Mouse (Mus musculus) hindbrain, embryonic 11.5 days (tissue): ENCODE measurements at regions not wholly inside any gene's neighbourhood (a gene's known extent, or its start where the extent isn't known, plus 50 kb on each side); places are given as distances from the start of the nearest gene placed in this dataset.

Source experiments
- ATAC-seq: fragments of 200-750 bp; cut with Nextera tagmentation; 2 replicates; pipeline ENCODE4 v1.8.0; 2017; ENCODE audit warnings: mild to moderate bottlenecking, moderate TSS enrichment, moderate library complexity; ENCODE audit not compliant: low FRiP score
- DNase-seq: peaks from one replicate; pipeline ENCODE4 v3.0.0-alpha.2; 2015; ENCODE audit warnings: low spot score
- H3K27ac ChIP-seq: fragments of 300-500 bp; sonication (generic); 2 replicates; pipeline ENCODE4 v1.5.1; 2014; ENCODE audit warnings: mild to moderate bottlenecking, low read depth, low read length
- H3K27me3 ChIP-seq: fragments of 300-500 bp; sonication (generic); 2 replicates; pipeline ENCODE4 v1.6.1; 2014; ENCODE audit warnings: mild to moderate bottlenecking, low read length, moderate library complexity, mixed read lengths; ENCODE audit not compliant: control insufficient read depth, insufficient read depth
- H3K36me3 ChIP-seq: fragments of 300-500 bp; sonication (generic); 2 replicates; pipeline ENCODE4 v1.6.1; 2014; ENCODE audit warnings: mild to moderate bottlenecking, low read length, moderate library complexity, mixed read lengths; ENCODE audit not compliant: control insufficient read depth, insufficient read depth
- H3K4me1 ChIP-seq: fragments of 300-500 bp; sonication (generic); replicated peaks from 2 replicates; pipeline ENCODE4 v1.6.1; 2014; ENCODE audit warnings: low read length, mixed read lengths; ENCODE audit not compliant: control insufficient read depth, insufficient read depth
- H3K4me2 ChIP-seq: fragments of 300-500 bp; sonication (generic); replicated peaks from 2 replicates; pipeline ENCODE4 v1.6.1; 2014; ENCODE audit warnings: mild to moderate bottlenecking, low read depth, low read length
- H3K4me3 ChIP-seq: fragments of 300-500 bp; sonication (generic); 2 replicates; pipeline ENCODE4 v1.5.1; 2014; ENCODE audit warnings: low read depth, low read length
- H3K9ac ChIP-seq: fragments of 300-500 bp; sonication (generic); 2 replicates; pipeline ENCODE4 v1.6.1; 2014; ENCODE audit warnings: low read depth, low read length
- H3K9me3 ChIP-seq: fragments of 300-500 bp; sonication (generic); 2 replicates; pipeline ENCODE4 v1.6.1; 2016; ENCODE audit warnings: low read length; ENCODE audit not compliant: control insufficient read depth
- WGBS: fragments of 180-500 bp; shearing (Covaris S2); extraction: QIAGEN DNeasy Blood & Tissue Kit; methylation state at CpG from one replicate; pipeline ENCODE4 v1.1.7; 2014; 5-methylcytosine and 5-hydroxymethylcytosine counted together

GRCm38 (mm10) chr9:49961329-49961728, 162.6 kb upstream of the Ncam1 start:
- Histone ChIP-seq H3K27ac (no peak overlapping the region), H3K27me3 (no peaks in the 10 kb centered on the region), H3K9ac (no peak overlapping the region), H3K4me1 (peaks cover 16% of the 10 kb centered on the region), H3K4me3 (no peak overlapping the region), H3K4me2 (no peak overlapping the region), H3K9me3 (no peaks in the 10 kb centered on the region), H3K36me3 (no peaks in the 10 kb centered on the region)
- 37% methylated on average over 5 of the region's 5 CpGs for WGBS
- no peak for ATAC-seq
- no peak for DNase-seq

GRCm38 (mm10) chr9:49959987-49960386, 161.3 kb upstream of the Ncam1 start:
- H3K27ac ChIP-seq = peak overlapping the region; percentile 45; the same call in 1 of the 2 replicates
- no peak overlapping the region for H3K4me3 ChIP-seq
- H3K27me3 ChIP-seq = no peaks in the 10 kb centered on the region
- no peak overlapping the region for H3K9ac ChIP-seq
- H3K9me3 ChIP-seq = no peaks in the 10 kb centered on the region
- 69% methylated on average over 10 of the region's 10 CpGs for WGBS
- DNase-seq (no peak), ATAC-seq (no peak)
- H3K4me2 ChIP-seq = no peak overlapping the region
- H3K36me3 ChIP-seq = no peaks in the 10 kb centered on the region
- H3K4me1 ChIP-seq = peaks cover 16% of the 10 kb centered on the region

GRCm38 (mm10) chr9:49958890-49959289, 160.2 kb upstream of the Ncam1 start:
- Histone ChIP-seq H3K27ac (no peak overlapping the region), H3K4me2 (no peak overlapping the region), H3K27me3 (no peaks in the 10 kb centered on the region), H3K9ac (no peak overlapping the region), H3K4me1 (peaks cover 16% of the 10 kb centered on the region), H3K4me3 (no peak overlapping the region), H3K9me3 (no peaks in the 10 kb centered on the region), H3K36me3 (no peaks in the 10 kb centered on the region)
- no peak for ATAC-seq
- WGBS = 84% methylated on average over 3 of the region's 3 CpGs
- no peak for DNase-seq

- H3K36me3 ChIP-seq = no peaks in the 10 kb centered on the region
- no peak for DNase-seq
- H3K9ac ChIP-seq = no peak overlapping the region
- H3K4me3 ChIP-seq = no peak overlapping the region
- no peaks in the 10 kb centered on the region for H3K9me3 ChIP-seq
- no peak overlapping the region for H3K4me2 ChIP-seq
- no peaks in the 10 kb centered on the region for H3K4me1 ChIP-seq
- no peaks in the 10 kb centered on the region for H3K27me3 ChIP-seq
- WGBS = 66% methylated on average over 3 of the region's 3 CpGs
- no peak for ATAC-seq
- no peak overlapping the region for H3K27ac ChIP-seq
Measured at GRCm38 (mm10) chr9:49954601-49955000, 155.9 kb upstream of the Ncam1 start.

- Histone ChIP-seq H3K4me2 (no peak overlapping the region), H3K9me3 (no peaks in the 10 kb centered on the region), H3K4me1 (no peaks in the 10 kb centered on the region), H3K27me3 (no peaks in the 10 kb centered on the region), H3K36me3 (no peaks in the 10 kb centered on the region), H3K9ac (no peak overlapping the region), H3K4me3 (no peak overlapping the region), H3K27ac (no peak overlapping the region)
- peak; percentile 18 for DNase-seq
- ATAC-seq = no peak
- 50% methylated on average over 5 of the region's 5 CpGs for WGBS
Measured at GRCm38 (mm10) chr9:49950321-49950720, 151.6 kb upstream of the Ncam1 start.

- H3K36me3 ChIP-seq = no peaks in the 10 kb centered on the region
- H3K27me3 ChIP-seq = no peaks in the 10 kb centered on the region
- no peak overlapping the region for H3K27ac ChIP-seq
- H3K9me3 ChIP-seq = no peaks in the 10 kb centered on the region
- no peaks in the 10 kb centered on the region for H3K4me1 ChIP-seq
- H3K4me3 ChIP-seq = no peak overlapping the region
- DNase-seq (no peak), ATAC-seq (no peak)
- WGBS = 92% methylated on average over 4 of the region's 4 CpGs
- no peak overlapping the region for H3K9ac ChIP-seq
- no peak overlapping the region for H3K4me2 ChIP-seq
Measured at GRCm38 (mm10) chr9:49948546-49948945, 149.8 kb upstream of the Ncam1 start.

- ATAC-seq = no peak
- Histone ChIP-seq H3K27ac (no peak overlapping the region), H3K9ac (no peak overlapping the region), H3K4me2 (no peak overlapping the region), H3K27me3 (no peaks in the 10 kb centered on the region), H3K36me3 (no peaks in the 10 kb centered on the region), H3K9me3 (no peaks in the 10 kb centered on the region), H3K4me3 (no peak overlapping the region), H3K4me1 (no peaks in the 10 kb centered on the region)
- 54% methylated on average over 2 of the region's 2 CpGs for WGBS
- no peak for DNase-seq
Measured at GRCm38 (mm10) chr9:49946857-49947256, 148.1 kb upstream of the Ncam1 start.

- Histone ChIP-seq H3K9ac (no peak overlapping the region), H3K9me3 (no peaks in the 10 kb centered on the region), H3K27ac (no peak overlapping the region), H3K4me2 (peak overlapping the region; percentile 19; the same call in 1 of the 2 replicates), H3K4me1 (peaks cover 2% of the 10 kb centered on the region; the same call in 1 of the 2 replicates), H3K4me3 (no peak overlapping the region), H3K36me3 (no peaks in the 10 kb centered on the region), H3K27me3 (no peaks in the 10 kb centered on the region)
- DNase-seq (peak; percentile 58), ATAC-seq (peak; percentile 87)
- 11% methylated on average over 9 of the region's 9 CpGs for WGBS
Measured at GRCm38 (mm10) chr9:49935555-49936376, 137.0 kb upstream of the Ncam1 start.

GRCm38 (mm10) chr9:49928041-49928656, 129.4 kb upstream of the Ncam1 start:
- Histone ChIP-seq H3K4me3 (no peak overlapping the region), H3K9ac (no peak overlapping the region), H3K4me2 (no peak overlapping the region), H3K4me1 (no peaks in the 10 kb centered on the region), H3K36me3 (no peaks in the 10 kb centered on the region), H3K9me3 (no peaks in the 10 kb centered on the region), H3K27me3 (no peaks in the 10 kb centered on the region), H3K27ac (no peak overlapping the region)
- ATAC-seq = no peak
- WGBS = 62% methylated on average over 3 of the region's 3 CpGs
- DNase-seq = no peak
